Mouse (Mus musculus) spleen, adult 18-20 months (tissue): ENCODE results near the gene AA467197.

Experiments
- DNase-seq, 2 experiments: peaks; one replicate each; pipeline ENCODE4 v3.0.0; 2022; ENCODE audit warnings: mixed read lengths in 2 of 2

Gene AA467197

DNA sequence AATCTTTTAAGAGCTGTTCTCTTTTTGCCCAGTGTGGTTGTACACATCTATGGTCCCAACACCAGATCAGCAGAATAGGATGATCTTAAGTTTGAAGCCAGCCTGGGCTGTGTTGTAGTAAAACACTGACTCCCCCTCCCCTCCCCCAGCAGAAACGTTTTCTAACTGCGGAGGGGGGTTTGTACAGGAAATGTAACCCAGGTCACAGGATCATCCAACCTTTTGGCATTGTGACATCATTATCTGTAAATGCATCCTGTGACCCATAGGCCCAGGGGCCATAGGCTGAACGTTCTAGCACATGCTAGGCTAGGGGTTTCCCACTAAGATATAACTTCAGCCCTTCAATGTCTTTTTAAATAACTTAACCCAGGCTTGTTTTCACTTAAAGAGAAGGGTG is at the start of gene AA467197:
Gene AA467197 (plus strand): TSS at position 301 of the 400 bp plus-strand sequence.
- DNase-seq: no peak

- no peak for DNase-seq
Observed at GRCm38 (mm10) chr2:122587861-122588519, 48.8 kb upstream of the AA467197 start.

DNA sequence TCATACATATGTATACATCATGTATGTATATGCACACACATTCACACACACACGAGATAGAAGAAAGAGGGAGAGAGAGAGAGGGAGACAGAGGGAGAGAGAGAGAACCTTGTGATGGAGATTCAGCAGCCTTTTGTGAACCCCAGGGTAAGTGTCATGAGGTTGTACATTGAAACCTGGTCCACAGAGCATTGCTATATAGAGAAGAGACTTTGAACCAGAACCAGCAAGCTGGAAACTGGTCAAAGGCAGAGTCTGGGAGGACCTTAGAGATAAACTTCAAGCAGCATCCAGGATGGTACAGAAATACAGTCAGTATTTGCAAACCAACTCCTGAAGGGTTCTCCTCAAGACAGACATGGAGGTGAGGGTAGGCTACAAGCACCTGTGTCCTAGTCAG is 46.4 kb upstream of the AA467197 start:
- DNase-seq: no peak

GRCm38 (mm10) chr2:122591213-122591612 is 45.6 kb upstream of the AA467197 start:
- no peak for DNase-seq

DNA sequence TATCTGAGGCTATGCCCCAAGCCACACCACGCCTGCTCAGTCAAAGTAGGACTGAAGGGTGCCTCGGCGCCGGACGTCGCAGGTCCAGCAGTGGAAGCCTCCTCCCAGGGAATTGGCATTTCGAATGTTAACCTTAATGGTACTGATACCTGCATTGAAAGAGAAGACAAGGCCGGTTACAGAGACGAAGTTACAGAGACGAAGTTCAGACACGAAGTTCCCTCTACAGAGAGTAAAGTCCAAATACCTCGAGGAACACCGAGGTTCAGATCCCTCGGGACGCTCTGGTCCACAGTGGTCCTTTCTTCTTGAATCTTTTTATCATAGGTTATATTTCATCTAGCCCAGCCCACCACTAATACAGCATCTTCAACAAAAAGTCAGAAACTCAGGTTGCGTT is 41.3 kb upstream of the AA467197 start:
- DNase-seq: no peak

DNA sequence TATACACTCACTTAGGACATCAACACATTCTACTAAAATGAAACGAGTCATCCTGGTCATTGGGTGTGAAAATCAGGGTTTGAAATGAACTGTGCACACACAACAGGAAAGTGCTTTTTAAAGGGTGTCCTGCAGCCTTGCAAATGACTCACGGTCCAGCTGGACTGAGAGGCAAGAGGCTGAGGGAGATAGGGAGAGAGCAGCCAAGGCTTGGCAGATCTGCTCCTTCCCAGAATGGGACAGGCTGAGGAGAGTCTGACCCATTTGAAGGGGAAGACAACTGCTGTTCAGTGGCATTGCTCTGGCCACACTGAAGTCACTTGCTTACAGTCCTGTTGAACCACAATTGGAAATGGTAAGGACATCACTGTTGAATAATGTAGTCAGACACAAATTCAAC is 37.0 kb upstream of the AA467197 start:
- no peak for DNase-seq

GRCm38 (mm10) chr2:122601354-122601753 is 35.4 kb upstream of the AA467197 start:
- DNase-seq: no peak

GRCm38 (mm10) chr2:122605829-122606228 is 31.0 kb upstream of the AA467197 start:
- no peak for DNase-seq

DNA sequence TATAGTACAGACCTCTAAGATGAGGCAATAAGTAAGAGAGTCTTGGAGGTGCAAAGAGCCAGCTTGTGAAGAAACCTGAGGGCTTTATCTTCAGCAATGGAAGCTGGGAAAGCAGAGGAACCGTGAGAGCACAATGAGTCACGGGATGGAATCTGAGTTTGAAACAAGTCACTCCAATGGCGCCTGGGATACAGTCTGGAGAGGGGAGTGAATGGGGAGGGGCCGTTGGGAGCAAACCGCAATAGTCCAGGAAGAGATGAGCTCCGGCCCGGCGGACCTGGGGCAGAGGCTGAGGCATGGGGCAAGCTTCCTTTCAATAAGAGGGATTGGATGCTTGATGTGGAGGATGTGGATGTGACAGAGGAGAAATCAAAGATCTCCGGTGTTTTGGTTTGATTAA is 28.0 kb upstream of the AA467197 start:
- no peak for DNase-seq

DNA sequence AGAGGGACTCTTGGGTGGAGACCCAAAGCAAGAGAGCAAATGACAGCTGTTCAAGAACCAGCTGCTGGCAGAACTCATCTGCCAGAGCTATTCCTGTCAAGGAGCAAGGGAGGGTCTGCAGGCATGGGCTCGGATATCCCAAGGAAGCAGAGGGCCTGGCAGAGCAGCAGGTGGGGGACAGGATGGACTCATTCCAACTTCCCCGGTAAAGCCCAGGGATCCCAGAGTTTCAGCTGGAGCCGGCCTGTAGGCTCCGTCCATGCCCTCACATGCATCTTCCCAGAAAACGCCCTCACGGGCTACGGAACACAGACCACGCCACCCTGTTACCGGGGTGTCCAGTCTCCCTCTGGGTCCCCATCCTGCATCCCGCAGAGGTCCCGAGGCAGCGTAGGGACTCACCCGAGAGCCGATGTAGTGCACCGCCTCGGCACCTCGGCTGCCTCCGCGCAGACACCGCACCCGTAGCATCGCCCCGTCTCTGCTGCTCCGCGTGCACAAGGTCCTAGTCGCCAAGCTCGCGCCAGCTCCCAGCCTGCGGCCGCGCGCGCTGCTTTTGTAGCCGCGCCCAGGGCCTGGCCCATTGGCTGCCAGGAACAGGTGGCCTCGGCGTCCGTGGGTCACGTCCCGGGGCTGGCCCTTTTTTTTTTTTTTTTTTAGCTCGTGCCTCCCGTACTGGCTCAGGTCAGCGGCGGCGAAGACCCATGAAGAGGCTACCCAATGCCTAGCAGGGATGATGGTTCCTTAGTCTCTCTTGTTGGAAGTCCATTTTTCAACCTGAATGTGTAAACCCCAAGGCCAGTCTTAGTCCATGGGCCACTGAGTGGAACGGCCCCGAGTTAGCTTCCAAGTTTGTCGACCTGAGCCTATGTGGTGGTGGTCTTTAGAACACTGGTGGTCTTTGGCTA is 25.8 kb upstream of the AA467197 start, which contains the start of gene Gatm:
Gene Gatm (minus strand): TSS at position 558 of the 908 bp plus-strand sequence.
- peak; percentile 14 to 24 for DNase-seq

GRCm38 (mm10) chr2:122611654-122611973 is 25.2 kb upstream of the AA467197 start:
- DNase-seq: no peak

GRCm38 (mm10) chr2:122616237-122616636 is 20.5 kb upstream of the AA467197 start:
- no peak for DNase-seq

DNA sequence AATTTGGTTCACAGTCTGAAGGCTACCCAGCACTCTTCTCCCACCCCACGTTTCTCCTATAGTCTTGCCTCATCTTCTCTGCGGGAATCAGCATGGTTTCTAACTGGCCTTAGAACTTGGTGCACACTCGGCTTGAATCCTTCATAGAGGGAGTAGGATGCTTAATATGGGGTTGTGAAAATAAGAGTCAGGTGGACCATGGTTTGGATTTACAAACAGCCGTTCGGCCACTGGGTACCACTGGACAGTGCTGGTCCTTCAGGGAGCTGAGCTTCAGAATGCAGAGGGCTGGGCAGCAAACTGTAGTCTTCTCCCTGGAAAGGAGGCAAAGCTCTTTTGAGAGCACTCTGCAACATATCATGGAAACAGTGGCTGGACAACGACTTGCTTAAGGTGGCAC is 19.0 kb upstream of the AA467197 start:
- DNase-seq: no peak

- DNase-seq: no peak
Observed at GRCm38 (mm10) chr2:122618719-122619118, 18.1 kb upstream of the AA467197 start.

DNA sequence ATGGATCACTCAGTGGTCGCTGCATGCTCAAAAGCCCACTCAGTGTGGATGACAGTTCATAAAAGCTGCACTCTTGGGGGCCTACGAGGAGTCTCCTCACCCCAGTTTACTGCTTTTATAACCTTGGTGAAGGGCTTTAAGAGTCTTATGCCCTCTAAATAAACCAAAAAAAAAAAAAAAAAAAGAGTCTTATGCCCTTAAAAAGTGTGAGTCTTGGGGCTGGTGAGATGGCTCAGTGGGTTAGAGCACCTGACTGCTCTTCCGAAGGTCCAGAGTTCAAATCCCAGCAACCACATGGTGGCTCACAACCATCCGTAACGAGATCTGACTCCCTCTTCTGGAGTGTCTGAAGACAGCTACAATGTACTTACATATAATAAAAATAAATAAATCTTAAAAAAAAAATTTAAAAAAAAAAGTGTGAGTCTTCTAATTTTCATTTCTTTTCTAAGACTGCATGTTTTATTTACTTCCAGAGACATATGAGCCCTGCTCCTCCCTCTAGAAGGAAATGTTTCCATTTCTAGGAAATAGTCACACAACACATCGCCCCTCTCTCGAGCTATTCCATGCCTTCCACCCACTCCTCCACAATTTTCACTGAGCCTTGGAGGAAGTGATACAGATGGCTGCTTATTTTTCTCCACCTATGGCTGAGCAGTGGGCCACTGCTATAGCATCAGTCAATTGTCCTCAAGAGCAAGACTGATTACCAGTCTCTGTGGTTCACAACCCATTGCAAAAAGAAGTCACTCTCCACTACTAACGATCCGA is 15.3 kb upstream of the AA467197 start:
- no peak for DNase-seq

- no peak for DNase-seq
Observed at GRCm38 (mm10) chr2:122625930-122626329, 10.9 kb upstream of the AA467197 start.

DNA sequence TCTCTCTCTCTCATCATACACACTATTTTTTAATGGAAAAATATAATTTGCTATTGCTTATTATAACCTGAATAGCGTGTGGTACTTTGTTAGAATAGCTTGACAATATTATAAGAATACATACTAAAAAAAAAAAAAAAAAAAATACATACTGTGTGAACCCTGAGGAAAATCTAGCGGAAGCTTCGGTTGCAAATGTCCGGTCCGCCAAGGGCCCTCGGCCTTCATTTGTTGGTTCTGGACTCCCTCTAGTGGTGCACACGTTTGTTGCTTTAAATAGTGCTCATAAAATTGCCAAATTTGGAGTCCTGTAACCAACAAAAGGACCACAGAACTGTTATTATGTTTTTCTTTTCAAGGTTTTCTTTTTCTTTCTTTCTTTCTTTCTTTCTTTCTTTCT is 7.8 kb upstream of the AA467197 start:
- peak; percentile 38 to 66 for DNase-seq

DNA sequence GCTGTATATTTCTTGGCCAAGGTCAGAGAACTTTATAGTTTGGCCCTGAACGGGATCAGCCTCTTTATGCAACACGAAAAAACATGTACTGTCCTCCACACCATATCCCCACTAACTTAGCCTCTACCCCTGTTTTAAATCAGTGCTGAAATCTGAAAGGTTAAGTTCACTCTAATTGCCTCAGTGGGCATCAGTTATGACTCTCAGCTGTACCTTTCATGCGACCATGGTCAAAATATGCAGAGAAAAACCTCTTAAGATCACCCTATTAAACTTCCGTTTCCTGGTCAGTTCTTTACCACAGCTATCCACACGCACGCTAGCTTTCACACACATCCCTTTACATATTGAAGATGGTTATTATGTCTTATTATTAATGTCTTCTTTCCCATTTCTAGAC is 6.9 kb upstream of the AA467197 start:
- DNase-seq: no peak

DNA sequence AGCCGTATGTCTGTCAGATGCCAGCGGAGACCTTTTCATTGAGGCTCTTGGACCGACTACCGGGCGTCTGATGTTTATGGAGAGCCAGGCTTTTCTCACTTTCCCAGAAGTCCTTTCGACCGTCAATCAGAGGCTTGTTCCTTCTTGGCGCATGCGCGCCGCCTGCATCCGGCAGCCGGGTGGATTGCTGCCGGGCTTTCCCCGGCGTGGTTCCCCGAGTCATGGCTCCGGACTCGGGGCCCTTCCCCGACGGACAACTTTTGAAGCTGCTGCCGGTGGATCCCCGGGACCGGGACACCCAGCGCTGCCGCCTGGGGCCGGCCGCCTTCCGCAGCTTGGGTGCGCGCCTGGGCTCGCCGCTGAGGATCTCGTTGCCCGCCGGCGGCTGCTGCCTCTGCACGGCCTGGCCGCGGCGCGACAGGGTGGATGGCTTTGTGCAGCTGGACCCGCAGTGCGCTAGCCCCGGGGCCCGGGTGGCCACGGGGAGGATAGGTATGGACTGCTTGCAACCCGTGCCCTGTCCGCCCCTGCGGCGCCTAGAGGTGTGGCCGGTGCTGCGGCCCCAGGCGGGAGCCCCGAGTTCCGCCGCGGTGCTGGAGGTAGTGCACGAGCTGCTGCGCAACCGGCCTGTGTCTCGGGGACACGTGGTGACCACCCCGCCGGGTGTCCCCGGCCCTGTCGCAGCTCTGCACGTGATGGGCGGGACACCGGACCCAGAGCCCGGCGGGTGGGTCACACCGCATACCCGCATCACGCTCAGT is 6.1 kb upstream of the AA467197 start:
- peak; percentile 79 to 80 for DNase-seq

DNA sequence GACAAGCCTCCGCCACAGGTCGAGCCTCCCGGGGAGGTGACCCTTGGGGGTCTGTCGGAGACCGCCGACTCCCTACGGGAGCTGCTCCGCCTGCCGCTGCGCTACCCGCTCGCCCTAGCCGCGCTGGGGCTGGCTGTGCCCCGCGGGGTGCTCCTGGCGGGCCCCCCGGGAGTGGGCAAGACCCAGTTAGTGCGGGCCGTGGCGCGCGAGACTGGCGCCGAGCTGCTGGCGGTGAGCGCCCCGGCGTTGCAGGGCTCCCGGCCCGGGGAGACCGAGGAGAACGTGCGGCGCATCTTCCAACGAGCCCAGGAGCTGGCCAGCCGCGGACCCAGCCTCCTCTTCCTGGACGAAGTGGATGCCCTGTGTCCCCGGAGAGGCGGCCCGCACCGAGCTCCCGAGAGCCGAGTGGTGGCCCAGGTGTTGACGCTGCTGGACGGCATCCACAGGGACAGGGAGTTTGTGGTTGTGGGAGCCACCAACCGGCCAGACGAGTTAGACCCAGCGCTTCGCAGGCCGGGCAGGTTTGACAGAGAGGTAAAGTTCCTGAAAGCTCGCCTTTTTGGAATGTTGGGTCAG is 5.5 kb upstream of the AA467197 start:
- DNase-seq: peak; percentile 16 to 33

DNA sequence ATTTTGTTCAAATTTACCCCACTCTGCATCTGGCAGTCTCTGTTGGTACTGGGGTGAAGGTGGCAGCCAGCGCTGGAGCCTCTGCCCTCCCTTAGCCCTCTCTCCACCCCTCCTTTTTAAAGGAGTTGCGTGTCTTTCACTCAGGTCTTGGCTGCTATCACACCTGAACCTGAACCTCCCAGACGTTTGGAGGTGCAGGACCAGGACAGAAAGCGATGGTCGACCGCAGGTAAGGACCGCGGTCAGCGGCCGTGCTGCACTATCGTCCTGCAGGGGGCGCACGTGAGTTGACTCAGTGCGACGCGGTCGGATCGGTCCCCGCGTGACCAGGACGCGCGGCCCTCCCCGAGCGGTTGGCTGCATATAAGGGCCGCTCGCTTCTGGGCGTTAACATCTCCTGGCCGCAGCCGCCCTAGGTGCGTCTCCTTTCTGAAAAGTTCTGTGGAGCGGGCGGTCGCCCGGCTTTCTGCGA is 776 bp downstream of the AA467197 start:
- DNase-seq: peak; percentile 61 to 83

DNA sequence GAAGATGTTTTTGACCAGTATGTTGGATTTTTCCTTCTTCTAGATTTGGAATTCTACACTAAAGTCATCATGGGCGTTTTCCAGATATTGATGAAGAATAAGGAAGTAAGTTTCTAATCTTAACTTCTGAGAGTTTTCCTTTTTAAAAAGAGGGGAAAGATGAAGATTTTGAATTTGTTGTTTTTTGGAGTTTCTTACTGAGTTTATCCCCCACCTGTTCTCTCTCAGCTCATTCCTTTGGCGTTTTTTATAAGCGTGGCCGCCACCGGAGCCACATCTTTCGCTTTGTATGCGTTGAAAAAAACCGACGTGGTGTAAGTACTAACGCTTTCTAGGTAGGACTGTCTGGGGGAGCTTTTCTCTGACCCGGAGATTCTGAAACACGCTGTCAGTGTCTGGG is 1.2 kb downstream of the AA467197 start:
- no peak for DNase-seq
